Mouse (Mus musculus) adrenal gland, postnatal 14 days (tissue): Measurements from ENCODE around the gene Gabrp. TPM values are rescaled to one million over a fixed set of nuclear protein-coding genes. Genes with fewer than 3 reads are reported as not detected.

Experiments
- DNase-seq: peaks from one replicate; pipeline ENCODE4 v3.0.0; 2021; ENCODE audit warnings: mixed read lengths
- total RNA-seq: library from RNA; stranded (reverse); gene quantifications from 2 replicates; pipeline ENCODE4 v1.2.3, GENCODE M21; 2021

Gabrp gene
- total RNA-seq, 1 experiment from 2014 or later = not detected

- DNase-seq = no peak
Measured at GRCm38 (mm10) chr11:33529576-33529975, 49.2 kb downstream of the Gabrp start.

GRCm38 (mm10) chr11:33513376-33513991 is 65.3 kb downstream of the Gabrp start, which contains the start of gene Ranbp17:
Ranbp17 (minus strand) TSS chr11:33513746.
- DNase-seq = peak; percentile 77

GRCm38 (mm10) chr11:33512854-33513375 is 65.8 kb downstream of the Gabrp start:
- DNase-seq = peak; percentile 81

GRCm38 (mm10) chr11:33509401-33509800 is 69.4 kb downstream of the Gabrp start:
- DNase-seq = no peak

Other genes starting within 250 kb of the Gabrp start
- gene Ranbp17, start 65.2 kb downstream of the Gabrp start, total RNA-seq = 3.3 and 3.9 TPM in 2 replicates
- not detected in 2 replicates for gene D130052B06Rik, start 20.3 kb upstream of the Gabrp start, total RNA-seq